Comparison of ENCODE assay signal across 20 mouse cellular contexts in genomic region chr1:39335561-39336196, GRCm38 (mm10). TPM values are rescaled to one million over a fixed set of nuclear protein-coding genes. Genes with fewer than 3 reads are reported as not detected.
DNase-seq lines count a peak whose midpoint lies in the region; ATAC-seq and TF ChIP-seq lines count a peak whose summit lies in the region.
"Had no signal": no experiment of that assay in that cellular context is flagged by ENCODE, and none has a peak within 500 bp of the region (broad histone marks: within the 10 kb centered on the region; RNA-seq: fewer than 3 reads in every experiment).

No protein-coding gene starts in this region.

- peak overlapping the region; percentile 42 for H3K4me2 ChIP-seq in heart, embryonic 13.5 days
- no peak overlapping the region for H3K4me2 ChIP-seq in lung, embryonic 16.5 days (ENCODE audit: low read depth, low read length)
- H3K4me2 ChIP-seq in limb, embryonic 12.5 days, result 0 out of 2 replicates have a peak overlapping the region, but pooled peaks have one; percentile 13
- H3K4me2 ChIP-seq in liver, postnatal 0 days (ENCODE audit: low read depth, low read length), result no peak overlapping the region
- H3K4me2 ChIP-seq: midbrain, embryonic 12.5 days; stomach, embryonic 15.5 days had no signal

- no peak for TF ChIP-seq CTCF in liver, postnatal 0 days (IDR thresholded peaks at IDR 0.05; ENCODE audit: low read depth)

- H3K27me3 ChIP-seq in heart, embryonic 13.5 days (replicated peaks), result peaks cover 39% of the 10 kb centered on the region
- H3K27me3 ChIP-seq in lung, embryonic 16.5 days (ENCODE audit: control insufficient read depth, insufficient read depth, low read depth, low read length), result no peaks in the 10 kb centered on the region
- peaks cover 8% of the 10 kb centered on the region for H3K27me3 ChIP-seq in limb, embryonic 12.5 days
- no peaks in the 10 kb centered on the region for H3K27me3 ChIP-seq in liver, postnatal 0 days (ENCODE audit: insufficient read depth, low read length)
- H3K27me3 ChIP-seq: Patski; stomach, embryonic 15.5 days had no signal

- no peak for DNase-seq in heart, postnatal 4 days
- DNase-seq in lung, postnatal 36 days, result no peak
- DNase-seq in embryo, embryonic 10.5 days (ENCODE audit: low spot score), result peak; percentile 9
- no peak for DNase-seq in liver, postnatal 0 days
- DNase-seq: B cell, adult 2 months; cerebellum, adult 11-12 months; gastrocnemius, postnatal 36 days; heart, postnatal 10 days; kidney, adult 9 months; lung, postnatal 14 days; thymus, postnatal 25 days had no signal

- no peak overlapping the region for H3K4me3 ChIP-seq in heart, embryonic 13.5 days
- H3K4me3 ChIP-seq in lung, embryonic 16.5 days (ENCODE audit: low read length), result no peak overlapping the region
- H3K4me3 ChIP-seq in limb, embryonic 12.5 days (replicated peaks), result no peak overlapping the region
- H3K4me3 ChIP-seq in liver, postnatal 0 days (ENCODE audit: low read depth, low read length), result no peak overlapping the region
- H3K4me3 ChIP-seq: left cerebral cortex, adult 2 months; midbrain, embryonic 12.5 days; myocyte; stomach, embryonic 15.5 days had no signal

- peaks cover 33% of the 10 kb centered on the region for H3K4me1 ChIP-seq in heart, embryonic 13.5 days
- H3K4me1 ChIP-seq in lung, embryonic 16.5 days (replicated peaks; ENCODE audit: control insufficient read depth, insufficient read depth, low read length), result peaks cover 3% of the 10 kb centered on the region; the same call in 1 of the 2 replicates
- H3K4me1 ChIP-seq in limb, embryonic 12.5 days (replicated peaks), result peaks cover 8% of the 10 kb centered on the region; the same call in 1 of the 2 replicates
- no peaks in the 10 kb centered on the region for H3K4me1 ChIP-seq in liver, postnatal 0 days (ENCODE audit: insufficient read depth)
- H3K4me1 ChIP-seq: stomach, embryonic 15.5 days had no signal

- no peak for ATAC-seq in heart, embryonic 13.5 days (ENCODE audit: extremely low read depth, insufficient number of reproducible peaks, low FRiP score, low TSS enrichment)
- peak; percentile 70; the same call in 1 of the 2 replicates for ATAC-seq in lung, embryonic 16.5 days (ENCODE audit: low read depth)
- ATAC-seq in limb, embryonic 12.5 days (ENCODE audit: insufficient number of reproducible peaks, insufficient read depth, low FRiP score, low TSS enrichment, low read depth), result no peak
- ATAC-seq in liver, postnatal 0 days, result no peak
- ATAC-seq: hindbrain, embryonic 16.5 days; Patski had no signal

- H3K27ac ChIP-seq in heart, embryonic 13.5 days (replicated peaks), result no peak overlapping the region
- H3K27ac ChIP-seq in lung, embryonic 16.5 days (ENCODE audit: low read length), result no peak overlapping the region
- H3K27ac ChIP-seq in limb, embryonic 12.5 days, result no peak overlapping the region
- H3K27ac ChIP-seq in liver, postnatal 0 days (ENCODE audit: low read depth), result no peak overlapping the region
- H3K27ac ChIP-seq: left cerebral cortex, adult 2 months; midbrain, embryonic 12.5 days; stomach, embryonic 15.5 days had no signal

- TF ChIP-seq EP300 in liver, postnatal 0 days (IDR thresholded peaks at IDR 0.05; ENCODE audit: low read depth), result no peak

- H3K36me3 ChIP-seq in heart, embryonic 13.5 days, result no peaks in the 10 kb centered on the region
- no peaks in the 10 kb centered on the region for H3K36me3 ChIP-seq in lung, embryonic 16.5 days (ENCODE audit: control insufficient read depth, insufficient read depth, low read length)
- H3K36me3 ChIP-seq in limb, embryonic 12.5 days, result no peaks in the 10 kb centered on the region
- peaks cover 4% of the 10 kb centered on the region; the same call in 1 of the 2 replicates for H3K36me3 ChIP-seq in liver, postnatal 0 days (replicated peaks; ENCODE audit: insufficient read depth, low read length)
- H3K36me3 ChIP-seq: midbrain, embryonic 12.5 days; stomach, embryonic 15.5 days had no signal

- WGBS in heart, embryonic 13.5 days, result 31% methylated on average over 15 of the region's 15 CpGs
- 20% methylated on average over 15 of the region's 15 CpGs for WGBS in lung, embryonic 16.5 days
- 33% methylated on average over 15 of the region's 15 CpGs for WGBS in limb, embryonic 12.5 days
- 37% methylated on average over 15 of the region's 15 CpGs for WGBS in liver, postnatal 0 days (ENCODE audit: insufficient replicate concordance)

- H3K9ac ChIP-seq in heart, embryonic 13.5 days, result 0 out of 2 replicates have a peak overlapping the region, but pooled peaks have one; percentile 10
- peak overlapping the region; percentile 9; the same call in 1 of the 2 replicates for H3K9ac ChIP-seq in lung, embryonic 16.5 days (ENCODE audit: low read length)
- H3K9ac ChIP-seq in limb, embryonic 12.5 days (replicated peaks), result no peak overlapping the region
- no peak overlapping the region for H3K9ac ChIP-seq in liver, postnatal 0 days (replicated peaks)
- H3K9ac ChIP-seq: midbrain, embryonic 12.5 days; stomach, embryonic 15.5 days had no signal

- no peaks in the 10 kb centered on the region for H3K9me3 ChIP-seq in heart, embryonic 13.5 days
- no peaks in the 10 kb centered on the region for H3K9me3 ChIP-seq in lung, embryonic 16.5 days (ENCODE audit: control insufficient read depth, low read length)
- no peaks in the 10 kb centered on the region for H3K9me3 ChIP-seq in limb, embryonic 12.5 days
- no peaks in the 10 kb centered on the region for H3K9me3 ChIP-seq in liver, postnatal 0 days (ENCODE audit: low read length)
- H3K9me3 ChIP-seq: midbrain, embryonic 12.5 days; stomach, embryonic 15.5 days had no signal

RNA-seq across cellular contexts. Expression of gene Rpl31, which starts 32.0 kb away (rescaled TPM):
- polyA plus RNA-seq in heart, embryonic 13.5 days (2015; fragmentation: Nextera tagmentation; extraction: Ambion mirVana), result 358 and 371 TPM in 2 replicates
- 100 to 1,000 TPM; 810 to 867 TPM for total RNA-seq in heart, postnatal 4 days (2021)
- polyA plus RNA-seq in lung, embryonic 16.5 days (2015; fragmentation: Nextera tagmentation; extraction: Ambion mirVana), result 449 and 553 TPM in 2 replicates
- 525 and 543 TPM in 2 replicates for polyA plus RNA-seq in limb, embryonic 12.5 days (2016; fragmentation: Nextera tagmentation; extraction: Ambion mirVana)
- 306 and 334 TPM in 2 replicates for polyA plus RNA-seq in liver, postnatal 0 days (2015; fragmentation: Nextera tagmentation; extraction: Ambion mirVana)

Comparison
In these comparisons a context has a peak if more than half of its experiments do, and no peak if none do; other contexts are left out.
1. H3K4me2 ChIP-seq: peak in heart, embryonic 13.5 days (single experiment) and limb, embryonic 12.5 days (single experiment); none in lung, embryonic 16.5 days (single experiment) and liver, postnatal 0 days (single experiment).
2. H3K9ac ChIP-seq: peak in heart, embryonic 13.5 days (single experiment) and lung, embryonic 16.5 days (single experiment); none in limb, embryonic 12.5 days (single experiment) and liver, postnatal 0 days (single experiment).